Mouse (Mus musculus): ENCODE data around the gene Snx17.

The Snx17 gene

GRCm38 (mm10) chr5:31226641-31227040, 33.6 kb downstream of the Snx17 start:
- DNase-seq (ENCODE audit: low read depth, low spot score): no peak

DNA sequence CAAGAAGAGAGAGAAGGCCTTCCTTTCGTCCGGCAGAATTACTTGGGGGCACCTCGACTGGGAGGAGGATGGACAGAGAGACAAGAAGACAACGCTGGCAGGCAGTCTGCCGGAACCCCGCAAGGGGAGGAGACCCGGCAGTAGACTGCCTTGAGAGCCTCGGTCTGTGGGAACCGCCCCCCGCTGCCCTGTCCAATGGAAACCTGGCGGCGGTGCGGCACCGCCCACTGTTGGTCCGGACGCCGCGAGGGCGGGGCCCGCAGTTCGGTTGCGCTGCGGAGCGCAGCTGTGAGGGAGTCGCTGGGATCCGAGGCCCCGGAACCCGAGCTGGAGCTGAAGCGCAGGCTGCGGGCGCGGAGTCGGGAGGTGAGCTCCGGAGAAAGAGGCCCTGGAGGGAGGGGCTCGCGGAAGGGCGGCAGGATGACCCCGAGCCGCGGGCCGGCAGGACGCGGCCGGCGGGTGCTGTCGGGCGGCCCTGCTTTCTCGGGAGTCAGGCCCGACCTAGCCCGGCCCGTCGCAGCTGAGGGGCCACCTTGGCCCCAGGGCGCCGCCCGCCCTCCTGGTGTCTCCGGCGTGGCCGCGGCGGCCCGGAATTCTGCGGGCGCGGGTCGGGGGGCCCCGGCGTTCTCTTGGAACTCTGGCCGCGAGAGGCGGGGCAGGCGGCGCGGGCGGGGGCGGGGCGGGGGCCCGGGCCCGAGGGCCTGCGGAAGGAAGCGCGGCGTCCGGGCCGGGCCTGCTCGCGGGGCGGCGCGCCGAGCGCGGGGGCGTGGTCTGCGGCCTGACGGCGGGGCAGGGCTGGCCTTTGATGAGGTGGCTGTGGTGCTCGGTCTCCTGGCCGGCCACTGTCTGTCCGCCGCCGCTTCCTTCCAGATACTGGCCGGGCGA, 47.9 kb downstream of the Snx17 start, which contains the start of the genes Nrbp1 and Gm9970:
Gene Nrbp1 (plus strand): TSS at position 228 of the 885 bp plus-strand sequence.
Gene Gm9970 (minus strand): TSS at position 596 of the 885 bp plus-strand sequence.
- DNase-seq (ENCODE audit: low read depth, low spot score): peak; percentile 93

DNA sequence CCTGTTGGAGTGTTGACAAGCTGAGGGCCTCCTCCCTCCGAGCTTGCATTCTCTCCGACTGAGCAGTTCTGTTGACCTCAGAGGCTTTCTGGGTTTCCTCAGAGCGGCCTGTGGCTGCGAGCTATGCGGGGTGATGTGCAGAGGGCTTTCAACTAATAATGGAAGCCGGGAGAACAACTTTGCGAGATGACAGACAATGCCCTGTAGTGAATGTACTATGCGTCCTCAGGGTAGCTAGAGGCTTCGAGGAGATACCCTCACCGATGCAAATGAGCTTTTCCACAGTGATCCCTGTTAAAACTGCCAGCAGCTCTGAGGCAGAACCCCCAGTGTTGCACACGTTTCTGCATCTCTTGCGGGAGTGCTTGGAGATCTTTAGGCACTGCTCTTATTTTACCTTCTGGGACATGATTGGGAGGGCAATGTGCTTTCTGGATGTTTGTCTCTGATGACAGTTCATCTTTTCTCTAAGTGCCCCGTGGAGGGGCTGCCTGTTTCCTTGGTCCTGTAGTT, 48.6 kb downstream of the Snx17 start:
- no peak for DNase-seq (ENCODE audit: low read depth, low spot score)

DNA sequence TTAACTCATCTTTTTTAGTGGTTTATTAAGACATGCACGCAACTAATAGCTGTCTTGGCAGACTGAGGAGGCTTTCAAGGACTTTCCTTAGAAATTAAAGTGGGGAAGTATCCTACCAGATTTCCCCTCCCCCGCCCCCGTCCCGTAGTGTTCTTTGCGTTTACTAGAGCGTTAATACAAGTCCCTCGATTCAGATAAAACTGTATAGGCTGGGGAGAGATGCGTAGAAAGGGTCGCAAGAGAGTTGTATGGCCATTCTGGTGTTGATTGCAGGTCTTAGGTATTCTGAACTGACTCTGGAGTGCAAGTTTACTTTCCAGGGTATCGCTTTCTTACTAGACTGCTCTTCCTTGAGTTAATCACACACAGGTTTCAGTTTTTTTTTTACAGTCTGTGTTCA, 49.2 kb downstream of the Snx17 start:
- DNase-seq (ENCODE audit: low read depth, low spot score): no peak

Data from skeletal muscle tissue, adult 2 months (tissue).